Mouse (Mus musculus): ENCODE measurements around the gene Dupd1.

Gene Dupd1

DNA sequence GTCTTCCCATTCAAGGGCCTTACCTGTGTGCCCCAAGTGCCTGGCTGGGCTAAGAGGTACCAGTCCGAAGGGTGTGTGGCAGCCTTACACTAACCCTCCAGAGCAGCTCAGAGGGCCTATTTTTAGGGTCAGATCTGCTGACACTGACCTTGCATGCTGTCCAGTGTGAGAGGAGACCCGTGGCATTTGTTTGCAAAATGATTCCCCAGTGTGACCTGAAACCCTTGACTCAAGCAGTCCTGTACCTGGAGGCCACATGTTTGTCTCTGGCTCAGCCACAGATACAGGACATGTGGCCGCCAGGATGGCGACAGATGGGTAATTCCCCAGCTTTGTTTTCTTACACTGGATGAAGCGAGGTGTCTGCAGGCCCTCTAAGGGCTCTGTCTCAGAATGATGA lies at the start of gene Dupd1:
Dupd1 (minus strand) TSS at position 91 of the 400 bp plus-strand sequence.
- no peak for DNase-seq (ENCODE audit: low read depth)

- DNase-seq (ENCODE audit: low read depth), result no peak
Observed at GRCm38 (mm10) chr14:21763736-21764135, 49.4 kb upstream of the Dupd1 start.

- no peak for DNase-seq (ENCODE audit: low read depth)
Observed at GRCm38 (mm10) chr14:21761560-21761959, 47.2 kb upstream of the Dupd1 start.

- no peak for DNase-seq (ENCODE audit: low read depth)
Observed at GRCm38 (mm10) chr14:21753367-21753766, 39.0 kb upstream of the Dupd1 start.

- no peak for DNase-seq (ENCODE audit: low read depth)
Observed at GRCm38 (mm10) chr14:21752411-21752810, 38.0 kb upstream of the Dupd1 start.

GRCm38 (mm10) chr14:21750881-21751542 lies 36.6 kb upstream of the Dupd1 start, which contains the start of gene Dusp13:
Dusp13 (minus strand) TSS chr14:21751181.
- DNase-seq (ENCODE audit: low read depth), result no peak

- DNase-seq (ENCODE audit: low read depth), result peak; percentile 73
Observed at GRCm38 (mm10) chr14:21750008-21750880, 35.9 kb upstream of the Dupd1 start, which contains the start of gene Samd8. Samd8 (plus strand) TSS chr14:21750531.

DNA sequence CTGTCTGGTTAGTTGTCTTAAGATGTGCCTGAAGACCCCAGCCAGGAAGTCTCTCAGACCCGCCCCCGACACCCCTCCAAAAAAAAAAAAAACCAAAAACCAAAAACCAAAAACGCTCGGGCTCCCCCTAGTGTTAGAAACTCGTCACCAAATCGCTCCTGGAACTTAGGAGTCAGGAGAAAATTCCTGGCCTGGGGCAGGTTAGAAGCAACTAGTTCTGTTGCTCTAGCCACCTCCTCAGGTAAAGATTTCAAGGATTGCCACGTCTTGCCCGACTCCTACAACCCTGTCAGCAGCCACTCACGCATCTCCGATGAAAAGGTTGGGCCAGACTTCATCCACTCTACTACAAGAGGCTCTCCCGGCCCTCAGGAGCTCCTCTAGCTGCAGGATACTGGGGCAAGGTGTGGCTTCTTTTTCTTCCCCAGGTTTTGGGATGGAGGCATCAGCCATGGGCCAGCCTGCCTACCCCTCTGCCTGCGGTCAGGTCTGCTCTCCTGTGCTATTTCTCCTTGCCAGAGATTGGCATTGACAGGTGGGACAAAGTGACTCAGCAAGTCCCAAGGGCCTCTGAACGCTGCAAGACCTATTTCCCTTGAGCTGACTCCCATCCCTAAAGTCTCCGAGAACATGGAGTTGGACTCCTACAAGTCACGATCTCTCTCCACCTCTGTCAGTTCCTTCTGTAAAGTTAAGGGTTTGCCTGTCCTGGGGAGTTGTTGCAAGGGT lies 33.9 kb upstream of the Dupd1 start:
- no peak for DNase-seq (ENCODE audit: low read depth)

DNA sequence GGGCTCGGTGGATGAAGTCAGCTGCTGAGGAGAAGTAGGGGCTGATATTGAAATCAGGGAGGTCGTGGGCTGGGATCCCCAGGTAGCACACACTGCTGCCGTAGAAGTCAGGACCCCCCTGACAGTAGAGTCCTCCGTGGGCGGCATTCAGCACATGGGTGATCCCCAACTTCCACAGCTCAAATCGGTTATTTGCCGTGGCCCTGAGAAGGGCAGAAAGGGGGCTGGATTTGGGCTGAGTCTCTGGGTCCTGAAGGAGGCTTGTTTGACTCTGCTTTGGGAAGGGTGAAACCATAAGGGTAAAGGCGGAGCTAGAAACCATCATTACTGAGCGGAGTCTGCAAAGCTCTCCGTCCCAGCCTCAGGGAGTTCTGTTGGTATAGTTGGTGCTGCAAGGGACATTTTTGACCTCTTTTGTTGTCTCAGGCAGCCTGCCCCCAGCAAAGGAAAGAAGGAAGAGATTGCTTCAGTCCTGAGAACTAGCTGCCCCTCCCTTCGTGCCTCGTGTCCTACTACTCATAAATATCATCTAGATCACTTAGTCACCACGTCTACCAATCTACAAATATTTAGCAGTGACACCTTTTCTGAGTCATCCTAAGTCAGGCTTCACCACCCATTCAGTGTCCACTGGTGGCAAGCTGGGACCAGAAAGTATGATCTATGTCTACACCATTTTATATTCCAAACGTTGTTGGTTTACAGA lies 33.2 kb upstream of the Dupd1 start:
- no peak for DNase-seq (ENCODE audit: low read depth)

GRCm38 (mm10) chr14:21746846-21747245 lies 32.5 kb upstream of the Dupd1 start:
- no peak for DNase-seq (ENCODE audit: low read depth)

DNA sequence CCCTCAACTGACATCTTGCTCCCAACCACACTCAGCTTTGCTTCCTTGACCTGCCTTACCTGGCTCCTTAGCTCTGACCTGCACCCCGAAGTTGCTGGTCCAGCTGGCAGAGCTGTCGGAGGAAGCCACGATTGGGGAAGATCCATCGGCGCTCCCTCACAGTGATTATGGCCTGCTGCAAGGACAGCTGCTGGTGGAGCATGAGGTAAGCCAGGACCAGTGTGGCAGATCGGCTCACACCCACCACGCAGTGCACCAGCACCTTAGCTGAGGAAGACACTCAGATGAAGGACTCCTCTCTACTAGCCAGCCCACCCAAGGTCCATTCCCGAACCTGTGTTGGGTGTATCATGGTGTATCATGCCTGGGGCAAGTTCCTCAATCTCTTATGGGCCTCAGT lies 31.9 kb upstream of the Dupd1 start:
- no peak for DNase-seq (ENCODE audit: low read depth)

GRCm38 (mm10) chr14:21745149-21745548 lies 30.8 kb upstream of the Dupd1 start:
- DNase-seq (ENCODE audit: low read depth), result no peak

GRCm38 (mm10) chr14:21744169-21744568 lies 29.8 kb upstream of the Dupd1 start:
- DNase-seq (ENCODE audit: low read depth), result no peak

- no peak for DNase-seq (ENCODE audit: low read depth)
Observed at GRCm38 (mm10) chr14:21742441-21742840, 28.1 kb upstream of the Dupd1 start.

DNA sequence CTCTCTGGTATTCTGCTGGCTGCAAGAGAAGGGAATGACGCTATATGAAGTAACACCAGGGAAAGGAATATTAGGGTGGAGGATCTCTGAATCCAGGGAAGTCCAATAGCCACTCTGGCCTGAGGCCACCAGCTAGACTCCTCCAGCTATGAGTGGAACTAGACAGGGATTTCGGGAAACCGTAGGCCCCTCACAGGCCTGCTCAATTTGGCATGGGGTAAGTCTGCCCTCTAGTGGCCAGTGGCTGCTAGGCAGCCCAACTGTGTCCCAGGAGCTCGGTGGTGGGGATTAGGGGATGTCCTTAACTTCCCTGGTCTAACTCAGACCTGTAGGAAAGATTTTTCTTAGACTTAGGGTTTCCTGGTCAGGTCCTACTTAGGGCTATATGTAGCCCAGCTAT lies 27.4 kb upstream of the Dupd1 start:
- DNase-seq (ENCODE audit: low read depth), result no peak

DNA sequence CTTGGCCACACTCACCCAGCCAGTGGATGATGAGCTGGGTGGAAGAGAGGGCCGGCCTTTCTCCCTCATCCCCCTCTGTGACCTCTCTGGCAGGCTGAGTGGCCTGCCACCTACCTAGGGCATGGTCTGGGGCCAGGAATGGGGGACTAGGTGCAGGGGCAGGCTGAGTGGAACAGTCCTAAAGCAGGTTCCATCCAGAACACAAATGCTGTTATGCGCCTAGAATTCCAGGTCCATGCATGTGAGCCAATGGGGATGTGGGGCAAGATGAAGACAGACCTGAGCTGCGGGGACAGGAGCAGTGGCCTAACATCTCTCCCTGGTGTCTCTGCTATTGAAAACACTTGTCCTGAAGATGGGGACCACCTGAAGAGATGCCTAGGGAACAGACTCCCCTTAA lies 26.9 kb upstream of the Dupd1 start:
- no peak for DNase-seq (ENCODE audit: low read depth)

DNA sequence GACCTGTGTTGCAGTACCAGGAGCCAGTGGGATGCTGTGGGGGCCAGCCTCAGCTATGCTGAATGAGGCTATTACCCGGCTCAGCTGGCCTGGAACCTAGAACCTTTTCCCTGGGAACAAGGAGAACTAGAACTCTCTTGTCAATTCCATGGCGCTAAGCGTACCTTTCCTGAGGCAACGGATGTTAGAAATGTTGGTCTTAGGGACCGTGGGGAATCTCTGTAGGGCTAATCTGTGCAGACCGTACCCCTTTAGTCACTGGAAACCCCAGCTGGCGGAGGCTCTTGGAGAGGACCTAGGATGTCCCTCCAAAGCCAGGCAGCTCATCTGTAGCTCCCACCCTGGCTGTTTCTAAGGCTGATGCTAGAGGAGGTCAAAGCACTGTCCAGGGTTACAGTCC lies 26.0 kb upstream of the Dupd1 start:
- DNase-seq (ENCODE audit: low read depth), result no peak

- DNase-seq (ENCODE audit: low read depth), result no peak
Observed at GRCm38 (mm10) chr14:21733131-21733905, 18.9 kb upstream of the Dupd1 start.

GRCm38 (mm10) chr14:21729936-21730335 lies 15.6 kb upstream of the Dupd1 start:
- no peak for DNase-seq (ENCODE audit: low read depth)

GRCm38 (mm10) chr14:21729031-21729732 lies 14.8 kb upstream of the Dupd1 start:
- DNase-seq (ENCODE audit: low read depth), result no peak
